Mouse (Mus musculus): Measurements from ENCODE around the gene Gm6657. TPM values are rescaled to one million over a fixed set of nuclear protein-coding genes. Genes with fewer than 3 reads are reported as not detected.

Gene Gm6657
- not detected in 2 replicates for polyA plus RNA-seq (2012; rRNA removed)

DNA sequence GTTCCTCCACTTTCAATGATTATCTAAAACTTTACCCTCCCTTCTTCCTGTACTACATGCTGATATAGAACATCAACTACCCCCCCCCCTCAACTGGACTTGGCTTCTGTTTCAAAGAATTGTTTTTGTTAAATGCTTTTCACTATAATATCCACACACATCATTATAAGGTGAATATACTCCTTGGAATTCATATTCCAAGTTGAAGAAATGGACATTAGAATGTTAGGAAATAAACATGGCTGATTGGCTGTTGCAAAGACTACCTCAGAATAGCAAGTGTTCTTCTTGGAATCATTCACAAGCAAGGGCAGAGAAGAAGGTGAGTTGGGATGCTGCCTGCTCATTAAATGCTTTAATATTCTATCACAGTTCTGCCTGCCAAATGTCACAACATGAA, at the start of gene Gm6657:
TSS of gene Gm6657 (plus strand) at position 301 of the 400 bp plus-strand sequence.
- no peak for DNase-seq (ENCODE audit: extremely low spot score in 1 of 2, low spot score in 1 of 2)

DNA sequence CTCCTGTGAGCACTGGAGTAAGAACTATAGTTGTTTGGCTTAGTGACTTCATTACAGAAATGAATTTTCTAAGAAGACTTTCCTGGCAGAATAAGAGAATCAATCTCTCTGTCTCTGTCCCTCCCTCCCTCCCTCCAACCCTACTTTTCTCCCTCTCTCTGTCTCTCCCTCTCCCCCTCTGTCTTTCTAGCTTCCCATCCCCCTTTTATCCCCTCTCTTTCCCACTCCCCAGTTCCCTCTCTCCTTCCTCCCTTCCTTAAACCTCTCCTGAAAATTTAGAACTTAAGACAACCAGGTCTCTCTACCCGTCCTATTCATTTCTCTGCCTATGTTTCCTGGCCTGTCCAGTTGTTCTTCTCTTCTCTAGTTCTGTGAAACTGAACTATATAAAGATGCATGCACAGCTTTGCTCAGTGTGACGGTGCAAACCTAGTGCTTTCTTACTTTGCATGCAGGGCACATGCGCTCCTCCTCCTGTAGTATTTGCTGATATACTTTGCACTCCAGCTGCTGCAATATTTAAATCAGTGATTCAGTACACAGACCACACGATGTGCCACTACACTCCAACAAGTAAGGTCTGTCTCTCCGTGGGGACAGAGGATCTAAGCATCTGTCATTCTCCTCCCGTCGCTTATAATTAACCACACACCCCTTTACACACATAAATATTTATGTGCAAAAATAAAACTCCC, 40.6 kb upstream of the Gm6657 start:
- peak in 1 of 2 experiments; percentile 15 for DNase-seq (ENCODE audit: extremely low spot score in 1 of 2, low spot score in 1 of 2)

DNA sequence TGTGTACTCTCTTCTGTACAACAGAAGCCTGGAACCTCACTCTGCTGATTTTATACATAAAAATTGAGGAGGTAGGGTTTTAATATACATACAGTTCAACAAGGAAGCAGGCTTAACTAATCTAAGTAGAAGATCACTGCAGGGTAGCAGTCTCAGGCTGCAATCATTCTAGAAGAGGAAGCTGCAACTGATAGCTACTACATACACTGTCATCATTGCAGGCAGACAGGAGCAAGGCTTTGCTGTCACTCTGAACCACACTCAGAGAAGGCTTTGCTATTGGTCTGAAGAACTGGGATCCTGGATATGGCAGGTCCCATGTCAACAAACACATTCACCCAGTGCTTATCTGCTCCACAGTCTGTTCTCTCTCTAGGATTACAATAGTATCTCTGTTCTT, 23.9 kb upstream of the Gm6657 start:
- no peak for DNase-seq (ENCODE audit: extremely low spot score in 1 of 2, low spot score in 1 of 2)

DNA sequence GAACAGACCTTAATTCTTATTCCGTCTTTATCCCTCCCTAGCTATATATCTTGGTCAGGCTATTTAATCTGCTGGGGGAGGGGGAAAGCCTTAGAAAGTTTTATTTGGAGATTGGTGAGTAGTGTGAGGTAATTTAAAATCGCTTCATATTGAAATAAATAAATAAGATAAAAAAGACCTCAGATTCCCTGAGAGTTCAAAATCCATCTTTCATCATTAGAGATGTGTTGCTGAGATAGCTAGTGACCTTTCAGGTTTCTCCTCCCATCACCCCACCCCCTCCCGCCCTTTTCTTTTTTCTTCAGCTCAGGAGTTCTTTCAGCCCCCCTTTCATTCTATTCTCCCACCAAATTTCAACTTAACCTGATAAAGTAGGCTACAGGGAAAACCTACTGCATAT, 20.1 kb upstream of the Gm6657 start:
- no peak for DNase-seq (ENCODE audit: extremely low spot score in 1 of 2, low spot score in 1 of 2)

DNA sequence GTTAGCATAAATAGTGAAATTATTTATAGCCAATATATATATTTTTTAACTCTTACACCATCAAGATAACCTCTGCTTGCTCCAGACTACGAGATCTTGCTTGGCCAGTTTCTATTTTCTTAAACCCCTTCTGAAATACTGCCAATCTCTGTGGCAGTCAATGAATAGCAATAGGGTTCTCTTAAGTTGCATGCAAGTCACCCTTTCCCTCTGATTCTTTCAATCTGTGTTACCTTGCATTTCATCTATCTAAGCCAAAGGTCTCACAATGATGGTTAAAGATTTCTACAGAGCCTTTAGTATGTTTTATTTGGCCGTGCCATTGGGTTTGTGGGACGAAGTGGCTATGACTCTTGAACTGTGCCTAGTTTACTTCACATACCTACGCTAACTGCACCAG, 19.4 kb upstream of the Gm6657 start:
- DNase-seq (ENCODE audit: extremely low spot score in 1 of 2, low spot score in 1 of 2), result no peak

DNA sequence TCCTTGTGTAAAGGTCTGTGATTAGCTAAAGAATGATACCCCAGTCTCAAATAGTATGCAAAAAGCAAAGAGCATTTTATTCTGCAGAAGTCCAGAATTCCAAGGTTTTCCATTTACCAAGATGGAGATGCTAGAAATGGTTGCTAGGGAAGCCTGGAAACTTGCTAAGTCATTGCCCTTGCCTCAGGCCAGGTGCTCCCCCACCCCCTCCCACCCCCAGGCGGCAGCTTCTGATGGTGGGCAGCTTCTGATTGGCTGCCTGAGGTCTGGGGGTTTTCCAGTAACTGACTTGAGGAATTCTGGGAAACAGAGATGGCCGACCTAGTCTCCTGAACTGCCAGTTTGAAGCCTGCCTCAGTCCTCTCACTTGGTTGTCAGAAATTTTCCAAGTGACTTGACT, 12.6 kb upstream of the Gm6657 start:
- no peak for DNase-seq (ENCODE audit: extremely low spot score in 1 of 2, low spot score in 1 of 2)

DNA sequence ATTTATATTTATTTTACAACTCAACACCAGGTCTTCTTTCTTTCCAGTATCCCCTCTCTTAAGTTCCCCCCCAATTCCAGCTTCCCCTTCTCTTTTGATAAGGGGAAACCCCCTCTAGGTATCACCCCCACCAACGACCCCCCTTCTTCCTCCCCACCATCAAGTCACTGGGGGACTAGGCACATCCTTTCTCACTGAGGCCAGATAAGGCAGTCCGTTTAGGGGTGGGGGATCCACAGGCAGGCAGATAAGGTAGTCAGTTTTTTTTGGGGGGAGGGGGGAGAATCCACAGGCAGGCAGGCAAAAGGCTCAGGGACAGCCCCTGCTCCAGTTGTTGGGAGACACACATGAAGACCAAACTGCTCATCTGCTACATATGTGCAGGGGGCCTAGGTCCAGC, 1.3 kb downstream of the Gm6657 start:
- no peak for DNase-seq (ENCODE audit: extremely low spot score in 1 of 2, low spot score in 1 of 2)

DNA sequence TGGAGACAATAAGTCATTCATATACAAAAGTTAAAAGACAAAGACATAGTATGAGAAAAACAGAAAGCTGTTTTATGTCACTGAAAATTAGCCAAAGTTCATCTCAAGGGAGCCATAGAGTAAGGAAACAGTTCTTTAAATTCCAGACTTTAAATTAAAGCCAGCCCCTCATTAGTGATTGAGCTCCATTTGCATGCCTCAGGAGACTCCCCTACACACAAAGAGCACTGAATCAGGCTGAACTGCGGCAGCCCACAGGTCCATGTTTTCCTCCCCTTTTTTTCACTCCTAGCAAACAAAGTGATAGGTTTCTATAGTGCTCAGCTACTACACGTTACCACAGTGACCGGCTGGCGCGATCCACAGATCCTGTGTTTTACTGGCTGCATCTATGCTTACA, 9.6 kb downstream of the Gm6657 start:
- DNase-seq (ENCODE audit: extremely low spot score in 1 of 2, low spot score in 1 of 2), result no peak

DNA sequence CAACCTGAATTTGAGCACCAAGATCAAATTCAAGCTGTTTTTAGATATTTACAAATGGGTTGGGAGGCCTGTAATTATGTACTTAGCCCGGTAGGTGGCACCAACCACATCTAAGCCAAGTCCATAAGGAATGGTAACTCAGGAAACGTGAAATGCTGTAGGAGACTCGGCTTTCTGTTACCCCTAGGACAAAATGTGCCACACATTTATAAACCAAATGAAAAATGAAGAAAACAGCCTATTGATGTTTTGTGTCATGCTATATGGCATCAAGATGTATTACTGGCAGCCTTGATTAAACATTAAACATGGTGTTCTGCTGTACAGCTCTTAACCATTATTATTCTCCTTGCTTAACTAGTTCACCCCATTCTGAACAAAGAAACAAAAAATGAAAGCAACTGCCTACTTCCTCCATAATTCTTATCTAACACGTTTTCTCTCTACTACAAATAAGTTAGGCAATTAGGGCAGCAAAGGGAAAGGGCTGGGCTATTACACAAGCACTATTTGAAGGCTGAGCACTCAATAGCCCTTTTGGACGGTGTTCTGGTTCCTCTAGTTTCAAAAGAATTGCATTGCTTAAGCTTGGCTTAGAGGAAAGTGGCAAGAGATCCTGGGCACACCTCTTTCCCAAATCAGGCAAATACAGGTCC, 12.0 kb downstream of the Gm6657 start:
- DNase-seq (ENCODE audit: extremely low spot score in 1 of 2, low spot score in 1 of 2), result peak; percentile 18 to 73

DNA sequence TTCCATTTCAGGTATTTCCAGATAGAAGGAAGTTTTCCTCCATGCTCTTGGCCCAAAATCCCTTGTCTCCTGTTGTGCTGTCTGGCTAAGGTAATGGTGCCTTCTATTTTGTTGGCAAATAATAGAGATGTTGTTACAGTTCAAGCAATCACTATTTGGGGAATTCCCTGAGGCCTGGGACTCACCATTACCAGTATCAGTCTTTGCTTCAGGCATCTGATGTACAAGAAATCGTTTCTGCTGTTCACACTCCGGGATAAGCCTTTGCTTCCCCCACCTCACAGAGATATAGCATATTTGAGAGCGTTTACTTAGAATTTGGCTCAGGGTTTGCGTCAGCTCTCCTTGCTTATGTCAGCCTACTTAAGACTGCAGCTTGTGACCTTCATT, 12.5 kb downstream of the Gm6657 start:
- no peak for DNase-seq (ENCODE audit: extremely low spot score in 1 of 2, low spot score in 1 of 2)

DNA sequence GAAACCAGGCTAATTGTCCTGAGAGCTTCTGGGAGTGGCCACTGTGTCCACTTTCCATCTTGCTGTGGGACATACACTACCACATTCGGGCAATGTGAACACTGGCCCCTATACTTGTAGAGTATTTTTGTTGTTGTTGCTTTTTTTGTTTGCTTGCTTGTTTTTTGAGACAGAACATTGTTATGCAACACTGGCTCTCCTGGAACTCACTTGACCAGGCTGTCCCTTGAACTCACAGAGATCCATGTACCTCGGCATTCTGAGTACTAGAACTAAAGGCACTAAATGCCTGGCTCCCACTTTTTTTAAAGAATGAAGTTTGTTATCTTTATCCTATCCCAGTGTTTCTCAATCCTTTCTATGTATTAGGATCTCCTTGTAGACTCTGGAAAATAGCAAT, 15.8 kb downstream of the Gm6657 start:
- no peak for DNase-seq (ENCODE audit: extremely low spot score in 1 of 2, low spot score in 1 of 2)

DNA sequence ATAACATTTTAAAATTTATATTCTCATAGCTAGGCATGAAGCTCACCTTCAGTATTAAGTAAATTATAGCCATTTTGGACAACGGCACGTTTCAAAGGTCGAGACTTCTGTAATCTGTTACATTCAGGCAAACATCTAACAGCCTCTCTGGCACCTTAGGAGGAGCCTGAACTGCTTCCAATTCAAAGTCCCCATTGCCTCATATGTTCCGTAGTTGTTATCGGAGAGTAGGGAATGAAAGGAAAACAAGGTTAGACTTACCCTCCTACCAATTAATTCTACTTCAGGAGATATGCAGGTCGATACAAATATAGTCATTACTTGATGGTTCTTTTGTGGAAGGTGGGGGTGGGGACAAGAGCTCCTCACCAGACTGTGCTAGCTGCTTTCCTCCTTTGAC, 21.4 kb downstream of the Gm6657 start:
- DNase-seq (ENCODE audit: extremely low spot score in 1 of 2, low spot score in 1 of 2), result no peak

DNA sequence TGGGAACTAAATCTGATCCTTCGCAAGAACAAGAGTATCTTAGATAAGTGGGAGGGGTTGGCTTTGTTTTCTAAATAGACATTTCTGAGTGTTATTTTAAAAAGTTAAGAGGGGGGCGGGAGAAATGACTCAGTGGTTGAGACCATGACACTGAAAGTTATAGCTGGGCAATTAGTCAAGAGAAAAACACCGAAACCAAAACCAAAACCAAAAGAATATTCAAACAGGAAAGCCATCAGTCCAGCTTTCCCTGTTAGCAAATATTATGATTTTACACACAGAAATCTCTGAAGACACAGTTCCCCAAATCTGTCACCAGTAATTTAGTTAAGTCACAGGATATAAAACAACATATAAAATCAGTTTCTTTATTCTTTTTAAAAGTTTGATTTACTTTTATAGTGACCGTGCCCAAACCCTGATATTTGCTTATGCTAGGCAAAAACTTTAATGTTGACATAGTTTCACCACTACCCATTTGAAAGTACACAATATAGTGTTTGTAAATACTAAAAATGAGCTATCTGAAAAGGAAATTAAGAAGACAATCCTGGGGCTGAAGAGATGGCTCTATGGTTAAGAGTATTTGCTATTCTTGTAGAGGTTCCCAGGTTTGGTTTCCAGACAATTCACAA, 25.3 kb downstream of the Gm6657 start:
- no peak for DNase-seq (ENCODE audit: extremely low spot score in 1 of 2, low spot score in 1 of 2)

DNA sequence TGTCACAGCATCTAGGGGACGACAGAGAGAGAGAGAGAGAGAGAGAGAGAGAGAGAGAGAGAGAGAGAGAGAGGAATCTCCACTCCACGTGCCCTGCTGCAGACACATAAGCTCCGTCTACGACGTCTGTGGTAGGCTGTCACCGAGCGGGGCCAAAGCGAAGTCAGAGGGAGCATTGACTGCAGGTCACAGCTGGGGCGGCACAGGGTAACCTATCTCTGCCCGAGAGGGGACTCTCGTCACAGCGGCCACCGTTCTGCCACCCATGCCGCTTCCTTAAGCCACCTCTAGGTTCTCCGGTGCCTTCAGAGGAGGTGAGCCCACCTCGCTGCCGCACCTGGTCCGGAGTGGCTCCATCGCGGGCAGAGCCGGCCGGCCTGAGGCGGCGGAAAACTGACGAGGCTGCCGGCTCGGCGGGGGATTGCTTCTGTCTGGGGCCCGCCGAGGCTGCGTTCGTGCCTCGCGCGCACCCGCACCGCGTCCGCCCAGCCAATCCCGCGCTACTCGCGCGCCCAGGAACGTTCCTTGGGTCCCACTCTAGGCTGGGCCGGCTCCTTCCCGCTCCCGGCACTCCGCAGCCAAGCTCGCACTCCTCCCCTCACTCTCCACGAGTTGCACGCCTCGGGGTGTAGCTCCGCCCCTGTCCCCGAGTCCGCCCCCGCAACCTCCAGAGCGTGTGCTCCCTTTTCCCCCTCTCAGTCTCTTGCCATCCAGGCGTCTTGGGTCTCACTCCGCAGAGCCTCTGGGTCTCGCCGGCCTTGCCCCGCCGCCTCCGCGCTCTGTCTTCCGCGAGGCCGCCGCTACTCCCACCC, 31.9 kb downstream of the Gm6657 start, which contains the start of gene Gphn:
TSS of gene Gphn (plus strand) at position 673 of the 812 bp plus-strand sequence.
- DNase-seq (ENCODE audit: extremely low spot score in 1 of 2, low spot score in 1 of 2), result peak; percentile 84 to 92

DNA sequence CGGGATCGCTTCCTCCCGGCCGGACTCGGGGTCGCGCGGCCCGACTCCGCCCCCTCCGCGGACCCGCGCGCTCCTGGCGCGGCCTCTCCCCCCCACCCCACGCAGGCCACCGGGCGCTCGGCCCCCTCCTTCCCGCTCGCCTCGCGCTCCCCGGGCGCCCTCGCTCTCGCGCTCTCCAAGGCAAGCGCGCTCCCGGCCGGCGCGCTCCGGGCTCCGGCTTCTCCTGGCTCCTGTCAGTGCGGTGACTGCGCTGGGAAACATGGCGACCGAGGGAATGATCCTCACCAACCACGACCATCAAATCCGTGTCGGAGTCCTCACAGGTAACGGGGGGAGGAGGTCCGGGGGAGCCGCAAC, 32.5 kb downstream of the Gm6657 start:
- DNase-seq (ENCODE audit: extremely low spot score in 1 of 2, low spot score in 1 of 2), result peak; percentile 52 to 86

DNA sequence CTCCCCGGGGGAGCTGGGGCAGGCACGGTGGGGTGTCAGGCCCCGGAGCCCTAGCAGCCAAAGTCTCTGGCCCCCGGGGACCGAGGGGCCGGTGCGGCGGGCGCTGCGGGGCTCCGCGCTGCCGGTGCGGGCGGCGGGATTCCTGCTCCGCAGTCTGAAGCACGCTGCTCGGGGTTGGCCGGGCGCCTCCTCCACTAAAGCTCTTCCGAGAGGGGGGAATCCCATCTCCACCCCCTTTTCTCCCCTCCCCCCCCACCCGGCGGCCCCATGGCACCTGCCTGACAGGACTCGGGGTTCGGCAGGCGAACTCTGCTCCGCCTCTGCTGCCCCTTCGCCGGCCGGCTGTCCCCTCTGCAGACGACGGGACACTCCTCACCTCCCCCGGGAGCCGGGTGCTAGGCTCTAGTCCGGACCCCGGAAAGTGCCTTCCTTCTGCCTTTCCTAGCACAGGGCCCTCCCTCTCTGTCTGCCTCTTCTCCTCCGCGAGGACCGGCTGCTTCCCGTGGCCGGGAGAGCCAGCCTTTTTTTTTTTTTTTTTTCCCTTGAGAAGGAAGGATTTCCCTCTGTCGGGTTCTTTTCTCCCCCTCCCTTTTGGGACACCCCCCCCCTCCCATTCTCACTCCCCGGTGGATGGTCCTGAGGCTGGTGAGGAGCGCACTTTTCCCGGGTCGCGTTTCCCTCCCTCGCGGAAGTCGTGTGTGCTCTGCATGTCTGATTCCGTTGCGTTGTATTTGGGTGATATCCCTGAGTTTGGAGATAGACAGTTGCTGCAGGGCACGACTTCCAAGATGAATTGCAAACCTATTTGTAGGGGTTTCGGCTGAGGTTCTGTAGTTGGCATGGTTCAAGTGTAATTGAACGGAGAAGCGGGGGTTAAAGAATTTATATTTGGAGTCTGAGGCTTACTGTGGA, 33.2 kb downstream of the Gm6657 start:
- peak in 1 of 2 experiments; percentile 36 for DNase-seq (ENCODE audit: extremely low spot score in 1 of 2, low spot score in 1 of 2)

DNA sequence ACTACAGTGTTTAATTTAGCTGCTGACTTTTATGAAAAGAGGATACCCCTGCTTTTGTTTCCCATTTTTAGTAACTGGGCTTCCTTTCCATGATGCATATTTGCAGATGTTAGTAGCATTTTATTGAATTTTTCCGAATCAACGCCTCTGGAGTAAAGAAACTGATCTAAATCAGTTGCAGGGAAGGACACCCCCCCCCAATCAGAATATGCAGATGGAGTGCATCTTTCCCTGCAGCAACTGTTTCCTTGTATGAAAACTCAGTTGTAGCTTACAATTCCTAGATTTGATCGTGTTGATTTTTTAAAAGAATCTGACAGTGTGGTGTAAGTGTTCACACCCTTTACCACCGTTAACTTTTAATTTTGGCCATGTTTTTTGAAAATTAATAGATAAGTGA, 34.1 kb downstream of the Gm6657 start:
- DNase-seq (ENCODE audit: extremely low spot score in 1 of 2, low spot score in 1 of 2), result no peak

DNA sequence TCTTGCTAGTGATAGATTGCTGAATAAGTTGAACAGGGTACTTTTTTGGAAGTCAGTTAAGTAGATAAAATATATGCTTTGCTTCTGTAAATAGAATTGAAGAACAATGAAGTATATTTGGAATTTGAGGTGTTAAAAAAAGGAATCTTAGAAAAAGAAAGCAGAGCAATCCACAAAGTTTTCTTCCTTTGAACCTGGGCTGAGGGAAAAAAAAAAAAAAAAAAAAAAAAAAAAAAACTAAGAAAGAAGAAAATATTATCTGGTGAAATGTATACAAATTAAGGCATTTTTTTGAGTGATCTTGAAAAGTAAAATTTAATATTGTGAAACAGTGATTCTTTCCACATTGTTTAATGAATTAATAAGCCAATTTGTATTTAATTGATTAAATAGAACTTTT, 38.5 kb downstream of the Gm6657 start:
- no peak for DNase-seq (ENCODE audit: extremely low spot score in 1 of 2, low spot score in 1 of 2)

DNA sequence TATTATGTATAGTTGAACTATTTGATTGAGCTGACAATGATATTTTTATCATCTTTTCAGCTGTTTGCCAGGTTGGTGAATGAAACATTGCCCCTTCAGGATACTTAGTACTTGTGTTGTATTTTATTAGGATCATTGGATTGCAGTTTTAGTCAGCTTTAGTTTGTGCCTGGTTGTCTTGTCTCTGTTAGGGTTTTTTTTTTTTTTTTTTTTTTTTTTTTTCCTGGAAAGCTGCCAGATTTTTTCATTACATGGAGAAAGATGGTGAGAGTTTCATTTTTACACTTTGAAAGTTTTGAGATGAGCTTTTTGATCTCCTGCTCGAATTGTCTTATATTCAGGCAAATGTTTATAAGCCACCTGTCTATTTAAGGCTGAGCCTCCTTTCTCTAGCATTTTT, 54.3 kb downstream of the Gm6657 start:
- no peak for DNase-seq (ENCODE audit: extremely low spot score in 1 of 2, low spot score in 1 of 2)

DNA sequence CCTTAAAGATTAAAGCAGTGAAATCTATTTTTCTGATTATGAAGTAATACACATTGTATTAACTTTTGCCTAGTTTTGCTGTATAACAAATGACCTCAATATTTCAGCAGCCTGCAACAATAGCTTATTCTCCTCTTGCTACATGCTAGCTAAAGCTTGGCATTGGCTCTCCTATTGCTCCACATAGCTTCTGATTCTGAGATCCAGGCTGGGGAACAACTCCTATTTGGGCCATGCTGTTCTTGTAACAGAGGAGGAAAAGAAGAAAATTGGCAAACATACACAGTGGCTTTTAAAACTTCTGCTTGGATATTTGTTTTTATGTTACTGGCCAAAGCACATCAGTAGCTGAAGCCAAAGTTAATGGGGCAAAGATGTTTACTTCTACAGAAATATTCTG, 55.1 kb downstream of the Gm6657 start:
- DNase-seq (ENCODE audit: extremely low spot score in 1 of 2, low spot score in 1 of 2), result peak in 1 of 2 experiments; percentile 16

Measured in frontal cortex, adult 2 months (tissue).